Mouse (Mus musculus) embryo, embryonic 10 days (tissue): ENCODE measurements around the gene Anxa6.

ENCODE experiments used
- DNase-seq: peaks from one replicate; pipeline ENCODE4 v3.0.0-alpha.2; 2015; ENCODE audit warnings: low spot score

Anxa6 gene

DNA sequence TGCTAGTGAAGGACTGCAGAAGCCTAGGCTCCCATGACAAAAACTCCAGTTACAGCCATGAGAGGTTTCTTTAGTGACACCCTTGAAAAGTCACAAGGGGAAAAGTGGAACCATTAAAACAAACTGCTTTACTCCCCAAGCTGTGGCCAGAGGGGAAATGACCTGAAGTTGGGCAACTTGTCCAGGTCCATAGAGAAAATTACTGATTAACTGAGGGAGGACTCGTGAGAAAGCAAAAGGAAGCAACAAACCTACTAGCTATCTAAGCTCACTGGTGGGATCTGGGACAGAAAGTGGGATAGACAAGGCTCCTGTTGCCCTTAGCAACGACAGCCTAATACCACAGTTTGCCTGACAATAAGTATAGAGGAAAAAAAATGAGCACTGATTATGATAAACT lies 4.7 kb downstream of the Anxa6 start:
- DNase-seq: no peak

DNA sequence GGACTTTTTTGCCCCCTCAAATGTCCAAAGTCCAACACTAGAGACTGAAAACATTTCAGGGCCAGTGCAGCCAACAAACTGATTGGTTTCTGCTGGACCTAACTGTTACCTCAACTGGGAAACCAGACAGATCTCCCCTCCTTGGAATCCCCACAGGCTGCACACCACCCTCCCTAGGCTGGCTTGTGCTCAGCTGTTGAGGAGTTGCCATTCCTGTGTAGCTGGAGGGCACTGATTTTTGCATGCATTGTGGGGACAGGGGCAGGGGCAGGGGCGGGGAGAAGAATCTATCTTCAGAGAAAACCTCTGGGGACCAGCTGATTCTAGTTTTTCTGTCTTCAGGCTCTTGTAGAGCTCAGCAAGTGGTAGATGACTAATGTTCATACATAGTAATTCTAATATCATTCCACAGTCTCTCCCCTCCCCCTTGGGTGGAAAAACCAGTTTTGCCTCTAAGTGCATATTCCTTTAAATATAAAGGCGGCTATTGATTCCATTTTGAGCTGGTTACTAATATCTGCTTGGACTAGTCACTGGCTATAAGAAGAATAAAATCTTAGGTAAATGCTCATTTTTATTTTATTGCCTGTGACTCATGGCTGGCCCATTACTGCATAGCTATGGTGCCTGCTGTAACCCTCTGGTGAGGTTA lies 5.9 kb downstream of the Anxa6 start:
- no peak for DNase-seq

DNA sequence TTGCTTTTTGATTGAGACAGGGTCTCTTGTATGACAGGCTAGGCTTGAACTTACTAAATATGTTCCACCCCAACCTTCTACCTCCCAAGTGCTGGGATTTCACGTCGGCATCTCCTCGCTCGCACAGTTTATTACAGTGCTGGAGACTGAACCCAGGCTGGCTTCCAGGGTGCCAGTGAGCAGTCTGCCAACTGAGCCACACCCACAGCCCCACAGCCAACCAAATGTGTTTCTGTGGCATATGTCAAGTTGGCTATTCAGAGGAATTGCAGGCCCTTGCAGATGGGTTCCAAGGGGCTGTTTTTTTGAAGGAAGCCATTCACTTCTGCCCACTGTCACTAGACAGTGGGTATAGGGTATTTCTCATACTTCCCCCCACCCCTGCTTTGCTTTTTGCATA lies 7.3 kb downstream of the Anxa6 start:
- DNase-seq: no peak

DNA sequence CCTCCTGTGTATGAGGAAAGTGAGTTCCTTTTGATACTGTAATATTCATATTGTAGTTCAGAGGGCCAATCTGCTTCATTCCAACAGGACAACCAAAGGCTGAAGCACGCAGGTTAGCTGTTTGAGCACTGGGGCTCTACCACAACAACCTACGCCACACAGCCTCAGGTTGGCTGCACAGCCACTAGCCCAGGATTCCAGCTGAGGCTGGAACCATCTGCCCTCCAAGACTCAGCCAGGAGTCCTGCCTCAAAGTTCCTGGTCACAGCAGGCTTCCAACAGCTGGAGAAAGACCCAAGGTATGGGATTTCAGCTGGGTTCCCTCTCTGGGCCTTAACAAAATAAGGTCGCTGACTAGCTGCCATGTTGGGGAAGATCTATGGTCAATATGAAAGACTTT lies 9.7 kb downstream of the Anxa6 start:
- no peak for DNase-seq

DNA sequence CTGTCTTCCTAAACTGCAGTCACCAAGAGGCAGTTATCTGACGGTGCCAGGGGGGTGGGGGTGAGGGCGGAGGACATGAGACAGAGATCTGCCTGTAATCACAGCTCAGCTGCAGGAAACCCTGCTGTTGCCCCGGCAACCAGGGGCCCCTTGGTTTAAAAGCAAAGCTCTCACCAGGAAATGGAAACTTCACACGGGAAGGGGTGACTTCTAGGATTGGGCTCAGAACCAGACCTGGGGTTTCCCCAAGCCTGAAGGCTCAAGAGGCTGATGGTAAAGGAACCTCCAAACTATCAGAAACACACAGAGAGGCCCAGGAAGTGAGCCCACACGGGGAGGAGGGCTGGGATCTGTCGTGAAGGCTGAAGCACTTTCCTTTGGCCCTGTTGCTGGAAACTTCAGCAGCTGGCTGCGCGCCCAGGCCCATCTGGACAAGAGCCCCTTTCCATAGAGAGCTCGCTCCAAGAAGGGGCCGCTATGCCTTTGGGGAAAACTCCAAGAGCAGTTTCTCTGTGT lies 10.1 kb downstream of the Anxa6 start:
- peak; percentile 77 for DNase-seq

DNA sequence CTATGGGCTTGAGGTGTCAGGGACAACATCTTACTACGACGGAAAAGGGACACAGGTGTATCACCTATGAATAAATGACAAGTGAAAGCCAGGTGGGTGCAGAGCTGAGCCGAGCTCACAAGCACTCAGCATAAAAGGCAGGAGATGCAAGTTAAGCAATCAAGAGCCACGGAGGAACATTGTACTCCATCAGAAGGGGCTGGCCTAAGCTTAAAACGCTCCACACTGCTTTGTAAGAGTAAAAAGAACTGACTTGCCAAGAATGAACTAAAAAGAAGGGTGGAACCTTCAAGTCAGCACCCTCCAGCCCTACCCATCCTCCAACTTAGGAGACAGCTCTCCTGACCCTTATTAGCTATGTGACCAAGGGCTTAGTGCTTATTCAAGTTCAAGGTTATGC lies 10.7 kb downstream of the Anxa6 start:
- DNase-seq: peak; percentile 14

DNA sequence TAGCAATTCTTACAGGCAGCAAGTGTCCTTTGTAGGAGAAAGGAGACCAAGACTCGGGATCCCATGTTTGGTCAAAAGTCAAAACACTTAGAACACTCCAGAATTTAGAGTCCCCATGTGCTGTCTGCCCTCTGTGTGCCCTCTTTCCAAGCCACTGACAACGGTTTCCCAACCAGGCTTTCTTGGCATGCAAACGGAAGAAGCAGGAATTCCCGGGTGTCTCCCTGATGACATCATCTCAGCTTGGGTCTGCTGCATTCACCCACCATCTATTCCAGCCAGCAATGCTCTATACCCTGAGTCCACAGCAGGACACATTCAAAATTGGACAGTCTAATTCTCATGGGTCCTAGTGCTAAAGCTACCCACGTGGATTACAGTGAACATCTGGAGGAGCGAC lies 11.4 kb downstream of the Anxa6 start:
- DNase-seq: no peak

DNA sequence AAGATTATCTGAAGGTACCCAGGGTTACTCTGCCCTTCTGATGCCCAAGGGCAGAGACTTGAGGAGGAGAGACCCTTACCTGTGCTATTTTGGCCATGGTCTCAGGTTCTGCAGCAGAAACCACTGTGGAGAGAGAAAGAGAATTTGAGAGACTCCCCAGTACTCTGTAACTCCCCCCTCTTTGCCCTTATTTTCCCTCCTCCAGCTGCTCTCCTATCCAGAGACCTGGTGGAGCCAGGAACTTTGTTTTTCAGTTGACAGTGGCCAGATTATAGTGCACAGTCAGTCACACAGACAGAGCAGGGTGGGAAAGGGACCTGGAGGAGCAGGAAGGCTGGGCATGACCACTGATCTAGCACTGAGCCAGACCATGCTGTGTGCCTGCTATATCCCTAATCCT lies 11.8 kb downstream of the Anxa6 start:
- no peak for DNase-seq

DNA sequence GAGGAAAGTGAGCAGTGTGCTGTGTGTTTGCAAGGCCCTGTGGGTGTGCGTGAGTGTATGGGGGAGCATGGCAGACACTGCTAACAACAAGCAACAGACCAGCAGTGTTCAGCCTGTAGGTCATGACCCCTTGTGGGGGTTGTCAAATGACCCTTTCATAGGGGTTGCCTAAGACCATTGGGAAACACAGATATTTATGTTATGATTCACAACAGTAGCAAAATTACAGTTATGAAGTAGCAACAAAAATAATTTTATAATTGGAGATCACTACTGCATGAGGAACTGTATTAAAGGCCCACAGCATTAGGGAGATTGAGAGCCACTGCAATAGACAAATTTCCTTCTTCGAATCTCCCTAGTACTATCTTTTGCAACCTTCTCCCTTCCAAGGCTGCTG lies 13.5 kb downstream of the Anxa6 start:
- DNase-seq: no peak

DNA sequence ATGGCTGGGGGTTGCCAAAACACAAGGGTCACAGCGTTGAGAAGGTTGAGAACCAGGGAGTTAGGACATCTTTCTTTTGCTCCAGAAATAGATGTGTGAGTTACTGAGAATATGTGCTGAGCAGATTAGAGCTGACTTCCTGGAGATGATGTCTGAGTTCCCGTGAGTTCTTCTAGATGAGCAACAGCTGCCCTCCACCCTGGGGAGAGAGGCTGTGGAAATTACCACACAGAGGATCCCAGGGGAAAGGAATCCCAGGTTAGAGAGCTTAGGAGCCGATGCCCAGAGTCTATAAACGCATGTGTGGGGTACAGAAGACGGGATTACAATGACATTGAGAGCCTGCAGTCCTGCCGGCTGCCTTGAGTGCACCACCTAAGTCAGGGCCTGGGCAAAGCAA lies 15.2 kb downstream of the Anxa6 start:
- DNase-seq: no peak

DNA sequence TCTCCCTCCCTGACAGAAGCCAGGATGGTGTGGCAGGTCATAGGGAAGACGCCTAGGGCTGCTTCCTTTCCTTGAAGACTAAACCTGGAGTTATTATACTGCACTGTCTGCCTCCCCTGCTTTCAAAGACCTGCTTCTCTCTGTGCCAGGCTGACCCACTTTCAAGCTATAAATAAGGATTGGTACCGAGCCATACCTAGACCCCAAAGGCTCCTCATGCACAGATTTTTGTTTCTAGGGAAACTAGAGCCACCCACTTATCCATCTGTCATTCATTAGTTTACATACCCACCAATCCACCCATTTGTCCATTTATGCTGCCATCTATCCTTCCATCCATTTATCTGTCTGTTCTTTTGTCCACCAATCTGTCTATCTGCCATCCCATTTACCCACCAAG lies 16.0 kb downstream of the Anxa6 start:
- no peak for DNase-seq

DNA sequence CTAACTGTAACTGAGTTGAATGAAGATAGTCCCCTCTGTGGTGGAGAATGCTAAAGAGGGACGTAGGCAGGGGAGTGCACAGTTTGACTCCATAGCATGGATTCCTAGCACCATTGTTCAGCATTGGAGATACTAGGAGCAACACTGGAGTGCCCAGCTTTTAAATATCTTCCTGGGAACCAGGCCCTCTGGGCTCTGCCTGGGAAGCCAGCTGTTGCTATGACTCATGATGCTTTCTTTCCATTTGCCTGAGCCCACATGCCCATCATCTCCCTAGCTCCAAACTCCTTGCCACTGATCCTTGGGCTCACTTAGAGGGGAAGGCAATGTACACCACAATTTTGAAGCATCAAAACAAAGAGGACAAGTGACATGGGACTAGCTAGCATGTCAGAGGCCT lies 16.5 kb downstream of the Anxa6 start:
- DNase-seq: no peak

DNA sequence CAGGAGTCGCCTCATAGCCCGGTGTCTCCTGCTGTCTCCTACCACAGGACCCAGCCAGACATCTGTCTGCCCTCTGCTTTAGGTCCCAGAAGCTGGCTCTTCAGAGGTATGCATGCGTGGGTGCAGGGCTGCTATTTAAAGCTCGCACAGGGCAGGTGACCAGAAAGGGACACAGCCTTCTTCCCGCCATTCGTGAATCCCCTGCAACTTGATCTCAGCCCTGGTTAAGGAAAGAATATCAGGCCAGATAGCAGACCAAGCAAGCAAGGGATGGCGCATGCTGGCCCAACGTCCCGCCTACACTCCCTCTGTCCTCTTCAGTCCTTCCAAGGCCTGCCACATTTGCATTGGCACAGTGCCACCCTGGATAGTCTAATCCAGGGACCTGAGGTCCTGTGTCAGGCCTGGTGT lies 17.4 kb downstream of the Anxa6 start:
- DNase-seq: no peak

DNA sequence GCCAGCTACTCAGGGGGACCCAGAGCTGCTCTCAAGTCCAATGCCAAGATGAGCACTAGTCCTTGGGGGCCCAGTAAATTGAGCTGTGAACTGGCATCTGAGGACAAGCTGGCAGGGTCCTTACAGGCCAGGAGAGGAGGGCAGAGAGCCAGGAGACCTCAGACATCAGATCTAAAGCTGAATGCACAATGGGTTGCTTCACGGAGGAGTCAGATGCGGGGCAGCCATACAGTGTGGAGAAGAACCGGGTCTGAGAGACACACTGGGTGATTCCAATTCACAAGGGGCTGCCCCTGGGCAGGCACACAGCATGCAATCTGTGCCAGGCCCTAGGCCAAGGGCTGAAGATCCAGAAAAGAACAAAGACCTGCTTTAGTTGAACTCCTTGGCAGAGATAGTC lies 18.0 kb downstream of the Anxa6 start:
- no peak for DNase-seq

DNA sequence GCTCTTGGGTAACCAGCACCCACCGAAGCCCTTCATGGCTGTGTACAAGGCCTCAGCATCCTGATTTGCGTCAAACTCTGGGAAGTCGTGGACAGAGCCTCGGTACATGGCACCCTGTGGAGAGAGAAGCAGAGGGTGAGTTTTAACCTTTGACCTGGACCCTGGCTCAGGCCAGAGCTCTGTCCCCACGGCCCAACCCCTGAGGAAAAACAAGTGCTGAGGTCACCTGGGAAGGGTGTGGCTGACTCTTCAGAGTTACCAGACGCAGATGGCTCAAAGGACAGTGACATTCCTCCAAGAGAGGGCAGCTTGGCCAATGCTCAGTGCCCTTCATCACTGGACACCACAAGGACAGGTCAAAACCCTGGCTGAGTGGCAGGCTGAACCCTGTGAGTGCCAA lies 19.4 kb downstream of the Anxa6 start:
- DNase-seq: no peak

DNA sequence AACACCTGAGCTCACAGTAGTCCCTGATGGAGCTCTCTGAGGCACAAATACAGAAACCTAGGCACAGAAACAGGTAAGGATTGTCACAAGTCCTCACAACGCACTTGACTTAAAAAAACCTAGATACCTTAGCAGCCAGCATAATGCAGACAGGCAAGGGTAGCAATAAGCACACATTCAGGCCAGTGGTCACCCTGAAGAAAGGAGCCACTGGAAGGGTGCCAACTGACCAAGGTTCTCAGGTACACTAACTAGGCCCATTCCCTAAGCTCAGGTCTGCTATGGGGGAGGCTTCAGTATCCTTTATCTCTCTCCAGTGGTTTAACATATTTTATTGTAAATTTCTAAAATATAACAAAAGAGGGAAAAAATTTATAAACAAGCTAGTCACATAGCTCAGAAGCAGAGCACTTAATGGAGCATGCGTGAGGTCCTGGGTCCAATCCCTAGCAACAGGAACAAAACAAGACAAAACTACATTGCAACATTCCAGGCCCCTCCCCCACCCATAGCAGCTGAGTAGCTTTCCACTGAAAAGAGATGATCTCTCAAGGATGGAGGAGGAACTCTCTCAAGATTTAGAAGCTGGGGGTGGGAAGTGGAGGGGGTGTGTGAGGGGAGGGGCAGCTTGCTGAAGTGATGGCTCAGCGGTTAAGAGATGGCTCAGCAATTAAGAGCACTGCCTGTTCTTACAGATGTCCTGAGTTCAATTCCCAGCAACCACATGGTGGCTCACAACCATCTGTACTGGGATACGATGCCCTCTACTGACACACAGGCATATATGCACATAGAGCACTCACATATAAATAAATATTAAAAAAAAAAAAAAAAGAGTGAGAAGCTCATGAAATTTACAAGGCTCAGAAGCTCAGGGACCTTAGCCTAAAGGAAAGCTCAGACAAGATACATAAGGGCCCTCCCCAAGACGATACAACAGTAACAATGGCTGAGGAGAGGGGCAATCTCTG lies 20.4 kb downstream of the Anxa6 start:
- no peak for DNase-seq

DNA sequence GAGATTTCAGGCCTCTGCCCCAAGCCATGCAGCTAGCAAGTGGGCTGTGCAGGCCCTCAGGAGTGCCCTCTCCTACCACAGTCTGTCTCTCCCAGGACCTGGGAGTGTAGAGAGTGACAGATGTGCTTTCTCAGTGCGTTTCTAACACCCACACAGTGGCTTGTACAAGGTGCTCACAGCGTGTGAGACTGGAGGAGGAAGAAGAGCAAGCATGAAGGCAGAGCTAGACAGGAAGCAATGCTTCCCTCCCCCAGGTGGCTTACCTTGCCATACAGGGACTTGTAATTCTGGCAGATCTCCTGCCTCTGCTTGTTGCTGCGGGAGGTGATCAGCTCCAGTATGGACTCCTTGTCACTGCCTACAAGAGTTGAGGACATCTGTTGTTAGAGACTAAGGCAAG lies 21.8 kb downstream of the Anxa6 start:
- no peak for DNase-seq

DNA sequence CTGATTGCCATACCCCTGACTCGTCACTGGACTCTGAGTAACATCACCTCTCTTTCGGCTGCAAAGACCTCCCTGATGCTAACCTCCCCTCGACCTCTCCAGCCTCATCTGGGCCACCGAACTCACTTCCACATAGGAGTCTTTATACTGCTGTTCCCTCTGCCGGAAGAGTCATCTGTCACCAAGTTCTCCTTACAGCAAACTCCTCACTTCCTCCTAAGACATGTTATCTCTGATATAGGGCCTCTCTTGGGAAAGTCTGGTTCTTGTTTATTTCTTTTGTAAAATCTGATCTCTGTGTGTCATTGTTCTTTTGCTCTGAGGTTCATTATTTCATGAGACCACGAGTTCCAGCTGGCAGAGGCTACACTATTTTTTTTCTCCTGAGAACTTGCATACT lies 25.0 kb downstream of the Anxa6 start:
- DNase-seq: no peak

DNA sequence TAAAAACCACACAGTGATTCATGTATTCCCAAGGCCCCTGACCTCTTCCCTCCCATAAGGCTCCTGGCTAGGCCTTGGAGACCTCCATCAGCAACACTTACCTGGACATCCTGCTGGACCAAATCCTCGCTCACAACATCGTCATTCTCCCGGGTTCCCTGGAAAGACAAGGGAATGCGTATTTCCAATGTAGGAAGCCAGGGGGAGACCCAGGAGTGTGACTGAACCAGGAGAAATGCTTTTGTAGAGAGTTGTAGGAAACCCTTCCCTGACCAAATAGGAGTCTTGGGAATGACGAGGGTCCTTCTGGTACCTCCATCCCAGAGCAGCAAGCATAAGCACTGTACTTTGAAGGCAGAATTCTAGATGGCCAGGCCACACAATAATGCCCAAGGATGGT lies 27.6 kb downstream of the Anxa6 start:
- DNase-seq: no peak

DNA sequence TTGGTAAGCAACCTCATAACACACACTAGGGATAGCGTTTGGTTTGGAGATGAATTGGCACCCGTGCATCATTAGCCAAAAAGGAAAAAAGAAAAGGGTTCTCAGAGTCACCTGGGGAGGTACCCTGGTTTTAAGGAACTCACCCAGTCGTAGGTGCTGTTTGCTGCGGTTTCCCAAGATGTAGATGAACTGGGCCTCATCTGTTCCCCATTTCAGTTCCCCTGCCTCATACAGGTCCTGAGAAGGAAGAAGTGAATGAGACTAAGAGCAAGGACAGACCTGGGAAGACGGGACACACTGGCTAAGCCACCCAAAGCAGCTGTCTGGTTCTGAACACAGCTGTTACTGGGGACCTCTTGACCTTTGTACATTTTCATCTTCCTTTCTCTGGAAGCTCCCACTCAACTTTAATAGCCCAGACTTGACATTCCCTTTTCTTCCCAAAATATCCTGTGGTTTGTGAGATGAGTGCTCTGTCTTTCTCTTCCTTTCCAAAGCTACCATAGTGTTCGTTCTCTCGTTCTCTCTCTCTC lies 28.2 kb downstream of the Anxa6 start:
- no peak for DNase-seq

DNA sequence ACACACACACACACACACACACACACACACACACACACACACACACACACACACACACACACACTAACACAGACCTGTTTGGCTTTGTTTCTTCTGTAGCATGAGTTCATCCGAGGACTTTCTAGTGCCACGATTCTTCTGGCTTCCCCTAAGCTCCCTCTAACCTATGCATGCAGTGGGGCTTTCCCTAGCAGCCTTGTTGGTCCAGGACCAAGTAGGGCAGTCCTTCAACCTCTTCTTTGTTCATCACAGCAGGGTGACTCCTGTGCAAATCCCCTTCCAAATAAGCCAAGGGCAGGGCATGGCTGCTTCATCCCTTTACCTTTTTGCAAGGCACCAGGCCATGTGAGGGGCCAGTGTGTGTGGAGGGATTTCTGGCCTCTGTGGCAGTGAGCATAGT lies 34.5 kb downstream of the Anxa6 start:
- no peak for DNase-seq

DNA sequence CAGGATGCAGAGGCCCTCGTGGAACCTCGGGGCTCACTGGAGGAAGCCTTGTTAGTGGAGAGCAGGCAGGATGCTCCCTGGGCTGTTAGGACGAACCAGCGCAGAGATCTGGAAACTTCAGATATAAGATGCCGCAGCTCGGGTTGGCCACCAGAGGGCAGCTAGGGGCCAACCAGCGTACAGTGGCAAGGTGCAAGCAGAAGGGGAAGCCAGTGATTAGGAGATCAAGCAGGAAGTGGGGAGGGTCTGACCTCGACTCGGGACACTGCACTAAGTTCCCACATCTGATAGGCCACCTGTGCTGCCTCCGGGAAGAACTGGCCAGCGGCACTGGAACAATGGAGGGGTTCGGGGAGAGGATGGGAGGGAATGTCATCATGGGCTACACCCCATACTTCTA lies 35.0 kb downstream of the Anxa6 start:
- DNase-seq: peak; percentile 87

DNA sequence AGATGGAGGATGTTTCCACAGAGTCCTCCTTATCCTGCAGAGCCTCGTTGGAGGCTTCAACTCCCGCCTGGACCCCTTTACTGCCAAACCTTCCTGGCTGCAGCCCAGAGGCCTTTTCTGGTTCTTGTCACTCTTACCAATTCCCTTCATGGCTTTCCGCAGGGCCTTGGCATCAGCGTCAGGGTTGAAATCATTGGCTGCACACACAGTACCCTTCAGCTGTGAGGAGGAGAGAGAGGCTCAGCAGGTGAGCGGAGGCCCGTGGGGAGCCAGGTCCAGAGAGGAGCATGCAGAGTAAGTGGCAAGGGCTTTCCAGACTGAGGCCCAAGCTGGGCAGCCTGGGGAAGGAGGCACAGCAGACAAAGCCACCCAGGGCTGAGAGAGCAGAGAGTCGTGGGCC lies 37.1 kb downstream of the Anxa6 start:
- DNase-seq: no peak
